Mouse (Mus musculus): ENCODE measurements at regions not wholly inside any gene's neighbourhood (a gene's known extent, or its start where the extent isn't known, plus 50 kb on each side); places are given as distances from the start of the nearest gene placed in this dataset.

- no peak for DNase-seq (ENCODE audit: low read depth, low spot score)
Measured at GRCm38 (mm10) chrX:158236206-158236605, 193.1 kb upstream of the Cnksr2 start.

GRCm38 (mm10) chrX:158209167-158209566 is 166.1 kb upstream of the Cnksr2 start:
- no peak for DNase-seq (ENCODE audit: low read depth, low spot score)

- DNase-seq (ENCODE audit: low read depth, low spot score) = no peak
Measured at GRCm38 (mm10) chrX:158195536-158195935, 152.4 kb upstream of the Cnksr2 start.

- DNase-seq (ENCODE audit: low read depth, low spot score) = peak; percentile 0
Measured at GRCm38 (mm10) chrX:158181486-158181885, 138.4 kb upstream of the Cnksr2 start.

GRCm38 (mm10) chrX:158180356-158180755 is 137.3 kb upstream of the Cnksr2 start:
- no peak for DNase-seq (ENCODE audit: low read depth, low spot score)

GRCm38 (mm10) chrX:158135870-158136557 is 92.9 kb upstream of the Cnksr2 start:
- DNase-seq (ENCODE audit: low read depth, low spot score) = no peak

GRCm38 (mm10) chrX:158133526-158133925 is 90.4 kb upstream of the Cnksr2 start:
- no peak for DNase-seq (ENCODE audit: low read depth, low spot score)

Measured in forelimb bud, embryonic 11.5 days (tissue).